27 mouse cellular contexts compared by ENCODE assay signal in the genomic region with DNA sequence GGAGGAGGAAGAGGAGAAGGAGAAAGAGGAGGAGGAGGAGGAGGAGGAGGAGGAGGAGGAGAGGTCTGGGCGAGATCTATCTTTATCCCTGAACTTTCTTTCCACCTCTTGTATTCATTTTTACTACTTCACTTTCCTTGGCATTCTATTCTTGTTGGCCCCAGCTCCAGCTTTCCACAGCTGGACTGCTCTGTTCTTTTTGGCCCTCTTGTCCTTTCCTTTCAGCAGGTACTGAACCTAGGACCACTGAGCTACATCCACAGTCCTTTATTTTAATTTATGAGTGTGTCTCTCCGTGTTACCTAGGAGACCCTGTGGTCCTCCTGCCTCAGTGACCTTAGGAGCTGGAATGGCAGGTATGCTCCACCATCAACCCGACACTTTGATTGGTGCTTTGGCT.
DNase-seq lines count a peak whose midpoint lies in the region; ATAC-seq and TF ChIP-seq lines count a peak whose summit lies in the region.
"Had no signal": no experiment of that assay in that cellular context is flagged by ENCODE, and none has a peak within 500 bp of the region (broad histone marks: within the 10 kb centered on the region; RNA-seq: fewer than 3 reads in every experiment).

No protein-coding gene starts in this region.

- TF ChIP-seq POLR2A in embryonic fibroblast, embryonic 13.5 days (IDR thresholded peaks at IDR 0.05; ENCODE audit: low read depth, low read length) = no peak

- no peaks in the 10 kb centered on the region for H3K9me3 ChIP-seq in embryonic facial prominence, embryonic 12.5 days
- no peaks in the 10 kb centered on the region for H3K9me3 ChIP-seq in embryonic facial prominence, embryonic 10.5 days
- no peaks in the 10 kb centered on the region for H3K9me3 ChIP-seq in limb, embryonic 13.5 days
- no peaks in the 10 kb centered on the region for H3K9me3 ChIP-seq in liver, embryonic 11.5 days (ENCODE audit: control insufficient read depth, low read length)
- H3K9me3 ChIP-seq in hindbrain, postnatal 0 days (ENCODE audit: low read length) = no peaks in the 10 kb centered on the region
- H3K9me3 ChIP-seq: embryonic facial prominence, embryonic 15.5 days; forebrain, embryonic 12.5 days; forebrain, embryonic 15.5 days; heart, embryonic 10.5 days; heart, embryonic 13.5 days had no signal

- no peak for ATAC-seq in embryonic facial prominence, embryonic 12.5 days (ENCODE audit: insufficient number of reproducible peaks, insufficient read depth, low FRiP score, low TSS enrichment)
- ATAC-seq in limb, embryonic 13.5 days (ENCODE audit: low FRiP score, low read depth) = peak; percentile 11; the same call in 1 of the 2 replicates
- ATAC-seq in liver, embryonic 11.5 days (replicated peaks; ENCODE audit: low FRiP score) = no peak
- ATAC-seq in hindbrain, postnatal 0 days = no peak
- ATAC-seq: activated CD4-positive, CD25-positive, alpha-beta regulatory T cell, adult 4 months; CD4-positive, CD25-positive, alpha-beta regulatory T cell, adult 4 months; forebrain, embryonic 15.5 days had no signal

- no peak overlapping the region for H3K9ac ChIP-seq in embryonic facial prominence, embryonic 12.5 days
- no peak overlapping the region for H3K9ac ChIP-seq in limb, embryonic 13.5 days
- H3K9ac ChIP-seq in liver, embryonic 11.5 days (ENCODE audit: low read depth, low read length) = no peak overlapping the region
- no peak overlapping the region for H3K9ac ChIP-seq in hindbrain, postnatal 0 days (replicated peaks; ENCODE audit: low read length)
- H3K9ac ChIP-seq: embryonic facial prominence, embryonic 15.5 days; forebrain, embryonic 12.5 days; forebrain, embryonic 15.5 days; heart, embryonic 13.5 days; hindbrain, embryonic 14.5 days had no signal

- no peaks in the 10 kb centered on the region for H3K27me3 ChIP-seq in embryonic facial prominence, embryonic 12.5 days
- H3K27me3 ChIP-seq in embryonic facial prominence, embryonic 10.5 days (replicated peaks; ENCODE audit: low read depth, poor library complexity, severe bottlenecking) = peaks cover 4% of the 10 kb centered on the region; the same call in 1 of the 2 replicates
- no peaks in the 10 kb centered on the region for H3K27me3 ChIP-seq in limb, embryonic 13.5 days
- no peaks in the 10 kb centered on the region for H3K27me3 ChIP-seq in liver, embryonic 11.5 days (replicated peaks; ENCODE audit: control insufficient read depth, insufficient read depth, low read length)
- H3K27me3 ChIP-seq in hindbrain, postnatal 0 days (ENCODE audit: insufficient read depth, low read length) = no peaks in the 10 kb centered on the region
- H3K27me3 ChIP-seq: embryonic facial prominence, embryonic 15.5 days; forebrain, embryonic 12.5 days; forebrain, embryonic 15.5 days had no signal

- no peak for TF ChIP-seq CTCF in embryonic fibroblast, embryonic 13.5 days (IDR thresholded peaks at IDR 0.05; ENCODE audit: borderline replicate concordance, insufficient read depth, low read length)
- no peak for TF ChIP-seq CTCF in hindbrain, postnatal 0 days (IDR thresholded peaks at IDR 0.05; ENCODE audit: low read depth)

- peaks cover 12% of the 10 kb centered on the region for H3K4me1 ChIP-seq in embryonic facial prominence, embryonic 12.5 days
- peaks cover 22% of the 10 kb centered on the region for H3K4me1 ChIP-seq in embryonic facial prominence, embryonic 10.5 days
- peaks cover 6% of the 10 kb centered on the region; the same call in 1 of the 2 replicates for H3K4me1 ChIP-seq in embryonic fibroblast, embryonic 13.5 days (ENCODE audit: control insufficient read depth, insufficient read depth, low read length)
- peaks cover 8% of the 10 kb centered on the region for H3K4me1 ChIP-seq in limb, embryonic 13.5 days
- no peaks in the 10 kb centered on the region for H3K4me1 ChIP-seq in liver, embryonic 11.5 days (replicated peaks; ENCODE audit: control insufficient read depth, insufficient read depth, low read length)
- H3K4me1 ChIP-seq in hindbrain, postnatal 0 days (ENCODE audit: insufficient read depth, low read length) = no peaks in the 10 kb centered on the region
- H3K4me1 ChIP-seq: forebrain, embryonic 12.5 days; forebrain, embryonic 15.5 days; heart, embryonic 13.5 days had no signal

- DNase-seq in embryonic facial prominence, embryonic 10.5 days (ENCODE audit: low spot score) = no peak
- DNase-seq in liver, embryonic 11.5 days (ENCODE audit: low spot score) = no peak
- DNase-seq in cerebellum, postnatal 4 days (ENCODE audit: low spot score in 2 of 2) = no peak
- no peak for DNase-seq in hindbrain, postnatal 0 days (ENCODE audit: low spot score)
- DNase-seq: adrenal gland, adult 8-10 months; adrenal gland, postnatal 36 days; B cell, adult 2 months; cerebellum, adult 18-20 months; cerebellum, adult 9-10 months; cerebellum, postnatal 14 days; gastrocnemius, postnatal 10 days; gastrocnemius, postnatal 36 days; heart, adult 2 months; heart, postnatal 14 days; heart, postnatal 4 days had no signal

- 48% methylated on average over 2 of the region's 3 CpGs for WGBS in embryonic facial prominence, embryonic 12.5 days
- WGBS in embryonic facial prominence, embryonic 10.5 days = 65% methylated on average over 3 of the region's 3 CpGs
- 45% methylated on average over 3 of the region's 3 CpGs for WGBS in limb, embryonic 13.5 days
- 73% methylated on average over 3 of the region's 3 CpGs for WGBS in liver, embryonic 11.5 days
- WGBS in hindbrain, postnatal 0 days = 83% methylated on average over 3 of the region's 3 CpGs

- no peak overlapping the region for H3K4me2 ChIP-seq in embryonic facial prominence, embryonic 12.5 days (replicated peaks)
- no peak overlapping the region for H3K4me2 ChIP-seq in limb, embryonic 13.5 days (replicated peaks)
- H3K4me2 ChIP-seq in liver, embryonic 11.5 days = no peak overlapping the region
- H3K4me2 ChIP-seq in hindbrain, postnatal 0 days (ENCODE audit: low read depth, low read length) = no peak overlapping the region
- H3K4me2 ChIP-seq: embryonic facial prominence, embryonic 15.5 days; forebrain, embryonic 12.5 days; forebrain, embryonic 15.5 days; heart, embryonic 13.5 days; hindbrain, embryonic 14.5 days had no signal

- no peak overlapping the region for H3K4me3 ChIP-seq in embryonic facial prominence, embryonic 12.5 days
- H3K4me3 ChIP-seq in embryonic facial prominence, embryonic 10.5 days = no peak overlapping the region
- no peak overlapping the region for H3K4me3 ChIP-seq in embryonic fibroblast, embryonic 13.5 days (ENCODE audit: insufficient read depth, low read length)
- H3K4me3 ChIP-seq in limb, embryonic 13.5 days = no peak overlapping the region
- H3K4me3 ChIP-seq in liver, embryonic 11.5 days (ENCODE audit: low read depth, low read length) = no peak overlapping the region
- no peak overlapping the region for H3K4me3 ChIP-seq in hindbrain, postnatal 0 days (ENCODE audit: low read length)
- H3K4me3 ChIP-seq: embryonic facial prominence, embryonic 15.5 days; erythroblast, embryonic 14.5 days; forebrain, embryonic 12.5 days; forebrain, embryonic 15.5 days; heart, adult 2 months; heart, embryonic 10.5 days; heart, embryonic 13.5 days had no signal

- H3K36me3 ChIP-seq in embryonic facial prominence, embryonic 12.5 days = no peaks in the 10 kb centered on the region
- H3K36me3 ChIP-seq in embryonic facial prominence, embryonic 10.5 days (replicated peaks) = no peaks in the 10 kb centered on the region
- no peaks in the 10 kb centered on the region for H3K36me3 ChIP-seq in limb, embryonic 13.5 days
- no peaks in the 10 kb centered on the region for H3K36me3 ChIP-seq in liver, embryonic 11.5 days (ENCODE audit: control insufficient read depth, insufficient read depth, low read length)
- H3K36me3 ChIP-seq in hindbrain, postnatal 0 days (ENCODE audit: insufficient read depth, low read length) = no peaks in the 10 kb centered on the region
- H3K36me3 ChIP-seq: embryonic facial prominence, embryonic 15.5 days; forebrain, embryonic 12.5 days; forebrain, embryonic 15.5 days; heart, embryonic 10.5 days; heart, embryonic 13.5 days had no signal

- 0 out of 2 replicates have a peak overlapping the region, but pooled peaks have one; percentile 17 for H3K27ac ChIP-seq in embryonic facial prominence, embryonic 12.5 days
- H3K27ac ChIP-seq in embryonic facial prominence, embryonic 10.5 days (replicated peaks) = no peak overlapping the region
- peak overlapping the region; percentile 27 for H3K27ac ChIP-seq in embryonic fibroblast, embryonic 13.5 days (ENCODE audit: insufficient read depth, low read length)
- H3K27ac ChIP-seq in limb, embryonic 13.5 days = no peak overlapping the region
- no peak overlapping the region for H3K27ac ChIP-seq in liver, embryonic 11.5 days (ENCODE audit: low read depth, low read length)
- no peak overlapping the region for H3K27ac ChIP-seq in hindbrain, postnatal 0 days
- H3K27ac ChIP-seq: embryonic facial prominence, embryonic 15.5 days; forebrain, embryonic 12.5 days; forebrain, embryonic 15.5 days; heart, adult 2 months; heart, embryonic 10.5 days; heart, embryonic 13.5 days; hindbrain, embryonic 14.5 days had no signal

Comparison
In these comparisons a context has a peak if more than half of its experiments do, and no peak if none do; other contexts are left out.
1. H3K27ac ChIP-seq: peak in embryonic facial prominence, embryonic 12.5 days (single experiment) and embryonic fibroblast, embryonic 13.5 days (single experiment); none in embryonic facial prominence, embryonic 10.5 days (single experiment), limb, embryonic 13.5 days (single experiment), liver, embryonic 11.5 days (single experiment) and hindbrain, postnatal 0 days (single experiment).